Mouse (Mus musculus) activated CD4-positive, CD25-positive, alpha-beta regulatory T cell, adult 4 months (primary cell): ENCODE data around the gene Tacc3. TPM values are rescaled to one million over a fixed set of nuclear protein-coding genes. Genes with fewer than 3 reads are reported as not detected.
A peak's percentile ranks its signal among the peaks of the same experiment; 100 is the strongest.

Experiments
- ATAC-seq: one replicate; pipeline ENCODE4 v1.8.0; 2017
- polyA plus RNA-seq, 2 experiments: library from polyadenylated mRNA; unstranded; fragments of 100-300 nt; shearing (Covaris generic); gene quantifications; one replicate each; pipeline ENCODE4 v1.2.1; 2017

The Tacc3 gene
- polyA plus RNA-seq, 2 experiments from 2014 or later, result 51.6 to 56.2 TPM

GRCm38 (mm10) chr5:33655251-33655840 is 2.6 kb upstream of the Tacc3 start:
- no peak for ATAC-seq

- no peak for ATAC-seq
Observed at GRCm38 (mm10) chr5:33656739-33657138, 1.2 kb upstream of the Tacc3 start.

GRCm38 (mm10) chr5:33657251-33657786 is 609 bp upstream of the Tacc3 start:
- peak; percentile 44 for ATAC-seq

GRCm38 (mm10) chr5:33658664-33659050 is 729 bp downstream of the Tacc3 start:
- no peak for ATAC-seq

- no peak for ATAC-seq
Observed at GRCm38 (mm10) chr5:33668223-33668622, 10.3 kb downstream of the Tacc3 start.

GRCm38 (mm10) chr5:33671659-33672058 is 13.7 kb downstream of the Tacc3 start:
- ATAC-seq, result no peak

- no peak for ATAC-seq
Observed at GRCm38 (mm10) chr5:33674439-33674838, 16.5 kb downstream of the Tacc3 start.

GRCm38 (mm10) chr5:33675964-33676363 is 18.0 kb downstream of the Tacc3 start:
- ATAC-seq, result no peak

- ATAC-seq, result no peak
Observed at GRCm38 (mm10) chr5:33678244-33678643, 20.3 kb downstream of the Tacc3 start.

GRCm38 (mm10) chr5:33681044-33681443 is 23.1 kb downstream of the Tacc3 start:
- ATAC-seq, result no peak

GRCm38 (mm10) chr5:33681611-33682388 is 23.9 kb downstream of the Tacc3 start:
- peak; percentile 72 for ATAC-seq

GRCm38 (mm10) chr5:33682963-33683362 is 25.0 kb downstream of the Tacc3 start:
- no peak for ATAC-seq

- no peak for ATAC-seq
Observed at GRCm38 (mm10) chr5:33683897-33684652, 26.1 kb downstream of the Tacc3 start.

GRCm38 (mm10) chr5:33684932-33685331 is 27.0 kb downstream of the Tacc3 start:
- no peak for ATAC-seq

- no peak for ATAC-seq
Observed at GRCm38 (mm10) chr5:33687142-33687541, 29.2 kb downstream of the Tacc3 start.

- ATAC-seq, result no peak
Observed at GRCm38 (mm10) chr5:33688278-33689220, 30.6 kb downstream of the Tacc3 start.

GRCm38 (mm10) chr5:33689221-33689844 is 31.4 kb downstream of the Tacc3 start:
- no peak for ATAC-seq

- no peak for ATAC-seq
Observed at GRCm38 (mm10) chr5:33689852-33690645, 32.1 kb downstream of the Tacc3 start.

GRCm38 (mm10) chr5:33692393-33692792 is 34.5 kb downstream of the Tacc3 start:
- ATAC-seq, result no peak

- no peak for ATAC-seq
Observed at GRCm38 (mm10) chr5:33694461-33694847, 36.5 kb downstream of the Tacc3 start.
